Mouse (Mus musculus) kidney, adult 10 weeks (tissue): ENCODE results near the gene Tmem246. TPM values are rescaled to one million over a fixed set of nuclear protein-coding genes. Genes with fewer than 3 reads are reported as not detected.

Experiments
- polyA plus RNA-seq: library from polyadenylated mRNA; stranded (reverse); fragments of 350-450 nt; fragmentation: Illumina TruSeq; extraction: RNeasy Lipid Tissue Mini Kit (QIAGEN cat#74804); gene quantifications from one replicate; pipeline ENCODE4 v1.2.3, GENCODE M21; 2014; ENCODE audit warnings: low read depth, low replicate concordance

Gene Tmem246
- polyA plus RNA-seq = 7.1 TPM

GRCm38 (mm10) chr4:49597183-49598100 lies at the start of gene Tmem246:
TSS of gene Tmem246 (minus strand) at chr4:49597876.

GRCm38 (mm10) chr4:49631319-49632138 lies 33.9 kb upstream of the Tmem246 start, which contains the start of gene Rnf20:
TSS of gene Rnf20 (plus strand) at chr4:49632006.

GRCm38 (mm10) chr4:49549383-49549782 lies 48.3 kb downstream of the Tmem246 start, which contains the start of gene Aldob:
TSS of gene Aldob (minus strand) at chr4:49549546.

Other genes with a start within 250 kb of the Tmem246 start
- 174 TPM for gene Acnat2, start 189.7 kb downstream of the Tmem246 start, polyA plus RNA-seq
- 96.6 TPM for gene Acnat1, start 124.0 kb downstream of the Tmem246 start, polyA plus RNA-seq
- 11.2 TPM for gene Baat, start 91.3 kb downstream of the Tmem246 start, polyA plus RNA-seq
- 242 TPM for gene Mrpl50, start 76.8 kb downstream of the Tmem246 start, polyA plus RNA-seq
- 23.4 TPM for gene Zfp189, start 76.7 kb downstream of the Tmem246 start, polyA plus RNA-seq
- 8,084 TPM for gene Aldob, start 48.3 kb downstream of the Tmem246 start, polyA plus RNA-seq
- 46.1 TPM for gene Rnf20, start 34.1 kb upstream of the Tmem246 start, polyA plus RNA-seq
- gene Ppp3r2, start 84.1 kb upstream of the Tmem246 start, polyA plus RNA-seq = not detected
- 0.69 TPM for gene Grin3a, start 247.9 kb upstream of the Tmem246 start, polyA plus RNA-seq